Mouse (Mus musculus): ENCODE data around the gene Icam2.

Icam2 gene

GRCm38 (mm10) chr11:106366316-106366715, 21.6 kb downstream of the Icam2 start:
- Histone ChIP-seq H3K4me3 (replicated peaks; ENCODE audit: low read length) (no peak overlapping the region), H3K27me3 (ENCODE audit: insufficient read depth, low read length) (peaks cover 13% of the 10 kb centered on the region), H3K9me3 (ENCODE audit: low read length) (no peaks in the 10 kb centered on the region), H3K4me1 (replicated peaks; ENCODE audit: low read depth, low read length) (peaks cover 19% of the 10 kb centered on the region; the same call in 1 of the 2 replicates), H3K36me3 (ENCODE audit: insufficient read depth, low read length) (no peaks in the 10 kb centered on the region)
- TF ChIP-seq CTCF (conservative IDR thresholded peaks at IDR 0.05; ENCODE audit: low read length) = peak; percentile 92
- TF ChIP-seq NANOG (IDR thresholded peaks at IDR 0.05; ENCODE audit: borderline replicate concordance, low read length) = no peak
- no peak for TF ChIP-seq POU5F1 (IDR thresholded peaks at IDR 0.05; ENCODE audit: borderline replicate concordance, low read length)

- peaks cover 19% of the 10 kb centered on the region; the same call in 1 of the 2 replicates for H3K4me1 ChIP-seq (replicated peaks; ENCODE audit: low read depth, low read length)
- peak within 1 kb of the TSS; percentile 39 for H3K4me3 ChIP-seq (replicated peaks; ENCODE audit: low read length)
- TF ChIP-seq NANOG (IDR thresholded peaks at IDR 0.05; ENCODE audit: borderline replicate concordance, low read length) = no peak
- no peak for TF ChIP-seq CTCF (conservative IDR thresholded peaks at IDR 0.05; ENCODE audit: low read length)
- no peak for TF ChIP-seq POU5F1 (IDR thresholded peaks at IDR 0.05; ENCODE audit: borderline replicate concordance, low read length)
- no peaks in the 10 kb centered on the region for H3K36me3 ChIP-seq (ENCODE audit: insufficient read depth, low read length)
- H3K27me3 ChIP-seq (ENCODE audit: insufficient read depth, low read length) = peaks cover 13% of the 10 kb centered on the region
- no peaks in the 10 kb centered on the region for H3K9me3 ChIP-seq (ENCODE audit: low read length)
Measured at GRCm38 (mm10) chr11:106365366-106365765, 22.5 kb downstream of the Icam2 start, which contains the start of gene Prr29. Gene Prr29 (plus strand): TSS chr11:106365472.

- H3K27me3 ChIP-seq (ENCODE audit: insufficient read depth, low read length) = peaks cover 13% of the 10 kb centered on the region
- H3K36me3 ChIP-seq (ENCODE audit: insufficient read depth, low read length) = no peaks in the 10 kb centered on the region
- H3K9me3 ChIP-seq (ENCODE audit: low read length) = no peaks in the 10 kb centered on the region
- H3K4me3 ChIP-seq (replicated peaks; ENCODE audit: low read length) = peak overlapping the region; percentile 39
- peaks cover 19% of the 10 kb centered on the region; the same call in 1 of the 2 replicates for H3K4me1 ChIP-seq (replicated peaks; ENCODE audit: low read depth, low read length)
- TF ChIP-seq POU5F1 (IDR thresholded peaks at IDR 0.05; ENCODE audit: borderline replicate concordance, low read length) = no peak
- TF ChIP-seq NANOG (IDR thresholded peaks at IDR 0.05; ENCODE audit: borderline replicate concordance, low read length) = no peak
- TF ChIP-seq CTCF (conservative IDR thresholded peaks at IDR 0.05; ENCODE audit: low read length) = no peak
Measured at GRCm38 (mm10) chr11:106364712-106365111, 23.2 kb downstream of the Icam2 start.

- Histone ChIP-seq H3K9me3 (ENCODE audit: low read length) (no peaks in the 10 kb centered on the region), H3K27me3 (ENCODE audit: insufficient read depth, low read length) (peaks cover 19% of the 10 kb centered on the region), H3K4me1 (replicated peaks; ENCODE audit: low read depth, low read length) (peaks cover 5% of the 10 kb centered on the region; the same call in 1 of the 2 replicates), H3K4me3 (replicated peaks; ENCODE audit: low read length) (no peak overlapping the region), H3K36me3 (ENCODE audit: insufficient read depth, low read length) (no peaks in the 10 kb centered on the region)
- TF ChIP-seq POU5F1 (IDR thresholded peaks at IDR 0.05; ENCODE audit: borderline replicate concordance, low read length) = no peak
- TF ChIP-seq CTCF (conservative IDR thresholded peaks at IDR 0.05; ENCODE audit: low read length) = peak; percentile 62
- no peak for TF ChIP-seq NANOG (IDR thresholded peaks at IDR 0.05; ENCODE audit: borderline replicate concordance, low read length)
Measured at GRCm38 (mm10) chr11:106359350-106359749, 28.5 kb downstream of the Icam2 start.

GRCm38 (mm10) chr11:106355382-106356128, 32.3 kb downstream of the Icam2 start:
- Histone ChIP-seq H3K27me3 (ENCODE audit: insufficient read depth, low read length) (peaks cover 12% of the 10 kb centered on the region), H3K4me3 (replicated peaks; ENCODE audit: low read length) (no peak overlapping the region), H3K9me3 (ENCODE audit: low read length) (no peaks in the 10 kb centered on the region), H3K36me3 (ENCODE audit: insufficient read depth, low read length) (no peaks in the 10 kb centered on the region), H3K4me1 (replicated peaks; ENCODE audit: low read depth, low read length) (peaks cover 4% of the 10 kb centered on the region; the same call in 1 of the 2 replicates)
- TF ChIP-seq POU5F1 (IDR thresholded peaks at IDR 0.05; ENCODE audit: borderline replicate concordance, low read length) = no peak
- no peak for TF ChIP-seq CTCF (conservative IDR thresholded peaks at IDR 0.05; ENCODE audit: low read length)
- no peak for TF ChIP-seq NANOG (IDR thresholded peaks at IDR 0.05; ENCODE audit: borderline replicate concordance, low read length)

GRCm38 (mm10) chr11:106354181-106354580, 33.7 kb downstream of the Icam2 start:
- Histone ChIP-seq H3K4me3 (replicated peaks; ENCODE audit: low read length) (no peak overlapping the region), H3K27me3 (ENCODE audit: insufficient read depth, low read length) (peaks cover 13% of the 10 kb centered on the region), H3K9me3 (ENCODE audit: low read length) (no peaks in the 10 kb centered on the region), H3K4me1 (replicated peaks; ENCODE audit: low read depth, low read length) (peaks cover 5% of the 10 kb centered on the region), H3K36me3 (ENCODE audit: insufficient read depth, low read length) (no peaks in the 10 kb centered on the region)
- TF ChIP-seq POU5F1 (IDR thresholded peaks at IDR 0.05; ENCODE audit: borderline replicate concordance, low read length) (no peak), NANOG (IDR thresholded peaks at IDR 0.05; ENCODE audit: borderline replicate concordance, low read length) (no peak), CTCF (conservative IDR thresholded peaks at IDR 0.05; ENCODE audit: low read length) (no peak)

- Histone ChIP-seq H3K27me3 (ENCODE audit: insufficient read depth, low read length) (peaks cover 19% of the 10 kb centered on the region), H3K4me1 (replicated peaks; ENCODE audit: low read depth, low read length) (peaks cover 11% of the 10 kb centered on the region), H3K4me3 (replicated peaks; ENCODE audit: low read length) (no peak within 1 kb of the TSS), H3K36me3 (ENCODE audit: insufficient read depth, low read length) (no peaks in the 10 kb centered on the region), H3K9me3 (ENCODE audit: low read length) (no peaks in the 10 kb centered on the region)
- TF ChIP-seq NANOG (IDR thresholded peaks at IDR 0.05; ENCODE audit: borderline replicate concordance, low read length) (no peak), CTCF (conservative IDR thresholded peaks at IDR 0.05; ENCODE audit: low read length) (no peak), POU5F1 (IDR thresholded peaks at IDR 0.05; ENCODE audit: borderline replicate concordance, low read length) (no peak)
Measured at GRCm38 (mm10) chr11:106353188-106353587, 34.7 kb downstream of the Icam2 start, which contains the start of gene Scn4a. Gene Scn4a (minus strand): TSS chr11:106353288.

GRCm38 (mm10) chr11:106351941-106352340, 35.9 kb downstream of the Icam2 start:
- TF ChIP-seq NANOG (IDR thresholded peaks at IDR 0.05; ENCODE audit: borderline replicate concordance, low read length) = no peak
- no peak for TF ChIP-seq POU5F1 (IDR thresholded peaks at IDR 0.05; ENCODE audit: borderline replicate concordance, low read length)
- TF ChIP-seq CTCF (conservative IDR thresholded peaks at IDR 0.05; ENCODE audit: low read length) = no peak
- peaks cover 19% of the 10 kb centered on the region for H3K27me3 ChIP-seq (ENCODE audit: insufficient read depth, low read length)
- no peaks in the 10 kb centered on the region for H3K36me3 ChIP-seq (ENCODE audit: insufficient read depth, low read length)
- H3K4me1 ChIP-seq (replicated peaks; ENCODE audit: low read depth, low read length) = peaks cover 11% of the 10 kb centered on the region
- H3K9me3 ChIP-seq (ENCODE audit: low read length) = no peaks in the 10 kb centered on the region
- H3K4me3 ChIP-seq (replicated peaks; ENCODE audit: low read length) = no peak overlapping the region
